Comparison of ENCODE assay signal across 24 mouse cellular contexts in genomic region chr8:91599349-91599837, GRCm38 (mm10).
A peak's percentile ranks its signal among the peaks of the same experiment; 100 is the strongest.
DNase-seq lines count a peak whose midpoint lies in the region; ATAC-seq lines count a peak whose summit lies in the region.
"Had no signal": no experiment of that assay in that cellular context is flagged by ENCODE, and none has a peak within 500 bp of the region (broad histone marks: within the 10 kb centered on the region; RNA-seq: fewer than 3 reads in every experiment).

No protein-coding gene starts in this region.

- no peaks in the 10 kb centered on the region for H3K9me3 ChIP-seq in kidney, embryonic 14.5 days (ENCODE audit: control insufficient read depth, low read length)
- H3K9me3 ChIP-seq in neural tube, embryonic 11.5 days (ENCODE audit: control insufficient read depth, low read length), result no peaks in the 10 kb centered on the region
- no peaks in the 10 kb centered on the region for H3K9me3 ChIP-seq in heart, embryonic 10.5 days
- no peaks in the 10 kb centered on the region for H3K9me3 ChIP-seq in liver, embryonic 12.5 days (replicated peaks)
- H3K9me3 ChIP-seq: embryonic facial prominence, embryonic 13.5 days; forebrain, embryonic 13.5 days; limb, embryonic 10.5 days had no signal

- H3K4me3 ChIP-seq in kidney, embryonic 14.5 days (ENCODE audit: low read length), result no peak overlapping the region
- no peak overlapping the region for H3K4me3 ChIP-seq in neural tube, embryonic 11.5 days (ENCODE audit: low read depth, low read length)
- no peak overlapping the region for H3K4me3 ChIP-seq in heart, embryonic 10.5 days
- H3K4me3 ChIP-seq in liver, embryonic 12.5 days, result no peak overlapping the region
- H3K4me3 ChIP-seq: embryonic facial prominence, embryonic 13.5 days; erythroblast, embryonic 14.5 days; forebrain, embryonic 13.5 days; gastrocnemius, adult 2 months; layer of hippocampus, adult 2 months; limb, embryonic 10.5 days had no signal

- H3K27me3 ChIP-seq in kidney, embryonic 14.5 days (ENCODE audit: control insufficient read depth, insufficient read depth, low read length), result no peaks in the 10 kb centered on the region
- H3K27me3 ChIP-seq in neural tube, embryonic 11.5 days (ENCODE audit: control insufficient read depth, insufficient read depth, low read length), result no peaks in the 10 kb centered on the region
- no peaks in the 10 kb centered on the region for H3K27me3 ChIP-seq in heart, embryonic 10.5 days (ENCODE audit: insufficient read depth, poor library complexity, severe bottlenecking)
- no peaks in the 10 kb centered on the region for H3K27me3 ChIP-seq in liver, embryonic 12.5 days (replicated peaks)
- H3K27me3 ChIP-seq: embryonic facial prominence, embryonic 13.5 days had no signal

- no peaks in the 10 kb centered on the region for H3K36me3 ChIP-seq in kidney, embryonic 14.5 days (ENCODE audit: control insufficient read depth, insufficient read depth, low read length)
- no peaks in the 10 kb centered on the region for H3K36me3 ChIP-seq in neural tube, embryonic 11.5 days (ENCODE audit: control insufficient read depth, insufficient read depth, low read length)
- no peaks in the 10 kb centered on the region for H3K36me3 ChIP-seq in heart, embryonic 10.5 days
- H3K36me3 ChIP-seq in liver, embryonic 12.5 days, result no peaks in the 10 kb centered on the region
- H3K36me3 ChIP-seq: embryonic facial prominence, embryonic 13.5 days had no signal

- no peaks in the 10 kb centered on the region for H3K4me1 ChIP-seq in kidney, embryonic 14.5 days (ENCODE audit: control insufficient read depth, insufficient read depth, low read length)
- H3K4me1 ChIP-seq in neural tube, embryonic 11.5 days (ENCODE audit: control insufficient read depth, insufficient read depth, low read length), result peaks cover 6% of the 10 kb centered on the region; the same call in 1 of the 2 replicates
- H3K4me1 ChIP-seq in heart, embryonic 10.5 days, result peaks cover 12% of the 10 kb centered on the region; the same call in 1 of the 2 replicates
- H3K4me1 ChIP-seq in liver, embryonic 12.5 days, result no peaks in the 10 kb centered on the region

- no peak overlapping the region for H3K27ac ChIP-seq in kidney, embryonic 14.5 days (ENCODE audit: low read depth, low read length)
- H3K27ac ChIP-seq in neural tube, embryonic 11.5 days (ENCODE audit: low read depth, low read length), result no peak overlapping the region
- no peak overlapping the region for H3K27ac ChIP-seq in heart, embryonic 10.5 days
- no peak overlapping the region for H3K27ac ChIP-seq in liver, embryonic 12.5 days
- H3K27ac ChIP-seq: embryonic facial prominence, embryonic 13.5 days; forebrain, embryonic 13.5 days; gastrocnemius, adult 2 months; layer of hippocampus, adult 2 months; limb, embryonic 10.5 days; macrophage had no signal

- H3K9ac ChIP-seq in kidney, embryonic 14.5 days (ENCODE audit: low read depth, low read length), result no peak overlapping the region
- H3K9ac ChIP-seq in neural tube, embryonic 11.5 days (ENCODE audit: low read length), result no peak overlapping the region
- H3K9ac ChIP-seq in liver, embryonic 12.5 days, result no peak overlapping the region
- H3K9ac ChIP-seq: embryonic facial prominence, embryonic 13.5 days; forebrain, embryonic 13.5 days; liver, postnatal 0 days had no signal

- no peak overlapping the region for H3K4me2 ChIP-seq in kidney, embryonic 14.5 days (replicated peaks; ENCODE audit: low read depth, low read length)
- no peak overlapping the region for H3K4me2 ChIP-seq in neural tube, embryonic 11.5 days (ENCODE audit: low read depth)
- no peak overlapping the region for H3K4me2 ChIP-seq in liver, embryonic 12.5 days
- H3K4me2 ChIP-seq: embryonic facial prominence, embryonic 13.5 days; forebrain, embryonic 13.5 days; heart, embryonic 11.5 days had no signal

- 36% methylated on average over 14 of the region's 14 CpGs for WGBS in kidney, embryonic 14.5 days
- WGBS in neural tube, embryonic 11.5 days, result 24% methylated on average over 14 of the region's 14 CpGs
- 77% methylated on average over 14 of the region's 14 CpGs for WGBS in heart, embryonic 10.5 days
- 80% methylated on average over 14 of the region's 14 CpGs for WGBS in liver, embryonic 12.5 days (ENCODE audit: insufficient replicate concordance)

- ATAC-seq in cerebellum, adult (ENCODE audit: insufficient number of reproducible peaks, low FRiP score, low TSS enrichment), result peak; percentile 76
- no peak for ATAC-seq in kidney, embryonic 14.5 days (ENCODE audit: low FRiP score, low TSS enrichment)
- ATAC-seq in neural tube, embryonic 11.5 days (ENCODE audit: insufficient read depth, low FRiP score, low TSS enrichment), result no peak
- no peak for ATAC-seq in liver, embryonic 12.5 days
- ATAC-seq: forebrain, embryonic 13.5 days; intestine, postnatal 0 days; liver, postnatal 0 days; lung, postnatal 0 days had no signal

- no peak for DNase-seq in cerebellum, postnatal 36 days
- peak; percentile 2 to 15 for DNase-seq in kidney, adult 8-10 months
- DNase-seq in neural tube, embryonic 11.5 days (ENCODE audit: low spot score), result peak; percentile 11
- DNase-seq in neural tube, embryonic 10.5 days (ENCODE audit: extremely low spot score, low spot score), result no peak
- DNase-seq in heart, embryonic 10.5 days (ENCODE audit: low spot score), result no peak
- DNase-seq: adrenal gland, postnatal 10 days; cerebellum, postnatal 14 days; gastrocnemius, adult 2 months; heart, postnatal 10 days; liver; liver, postnatal 0 days; right cerebral cortex, postnatal 14 days had no signal

Comparison
In these comparisons a context has a peak if more than half of its experiments do, and no peak if none do; other contexts are left out.
1. DNase-seq: peak in kidney, adult 8-10 months (2 of 2) and neural tube, embryonic 11.5 days (single experiment); none in cerebellum, postnatal 36 days (0 of 2), neural tube, embryonic 10.5 days (single experiment) and heart, embryonic 10.5 days (single experiment).